Mouse (Mus musculus): ENCODE data around the gene Fabp1. TPM values are rescaled to one million over a fixed set of nuclear protein-coding genes. Genes with fewer than 3 reads are reported as not detected.

The Fabp1 gene
- 109 and 117 TPM in 2 replicates for polyA plus RNA-seq (2016; fragmentation: Nextera tagmentation; extraction: Ambion mirVana)

- Histone ChIP-seq H3K4me2 (peak within 1 kb of the TSS; percentile 12; the same call in 1 of the 2 replicates), H3K4me3 (no peak within 1 kb of the TSS), H3K4me1 (0 out of 2 replicates have a peak, but pooled peaks cover 7% of the 10 kb centered on the region), H3K36me3 (no peaks in the 10 kb centered on the region), H3K9ac (no peak within 1 kb of the TSS), H3K27ac (no peak within 1 kb of the TSS), H3K27me3 (replicated peaks) (no peaks in the 10 kb centered on the region), H3K9me3 (replicated peaks) (no peaks in the 10 kb centered on the region)
- ATAC-seq = 0 out of 2 replicates have a peak, but pooled peaks have one; percentile 36
- 63% methylated on average over 4 of the region's 4 CpGs for WGBS (ENCODE audit: insufficient replicate concordance)
Observed at GRCm38 (mm10) chr6:71199612-71200011, at the start of gene Fabp1. Gene Fabp1, plus strand, starts transcription at chr6:71199827.

- no peaks in the 10 kb centered on the region for H3K27me3 ChIP-seq (replicated peaks)
- ATAC-seq = no peak
- no peak overlapping the region for H3K9ac ChIP-seq
- no peak overlapping the region for H3K4me2 ChIP-seq
- H3K4me1 ChIP-seq = no peaks in the 10 kb centered on the region
- no peak overlapping the region for H3K27ac ChIP-seq
- whole genome bisulfite sequencing (ENCODE audit: insufficient replicate concordance) = 34% methylated on average over 10 of the region's 10 CpGs
- no peak overlapping the region for H3K4me3 ChIP-seq
- no peaks in the 10 kb centered on the region for H3K36me3 ChIP-seq
- H3K9me3 ChIP-seq (replicated peaks) = no peaks in the 10 kb centered on the region
Observed at GRCm38 (mm10) chr6:71151098-71151497, 48.5 kb upstream of the Fabp1 start.

- WGBS (ENCODE audit: insufficient replicate concordance) = 67% methylated on average over 4 of the region's 4 CpGs
- Histone ChIP-seq H3K36me3 (no peaks in the 10 kb centered on the region), H3K9ac (no peak overlapping the region), H3K27me3 (replicated peaks) (no peaks in the 10 kb centered on the region), H3K27ac (no peak overlapping the region), H3K4me3 (no peak overlapping the region), H3K4me1 (no peaks in the 10 kb centered on the region), H3K9me3 (replicated peaks) (no peaks in the 10 kb centered on the region), H3K4me2 (no peak overlapping the region)
- no peak for ATAC-seq
Observed at GRCm38 (mm10) chr6:71153486-71153885, 46.1 kb upstream of the Fabp1 start.

- Histone ChIP-seq H3K27me3 (replicated peaks) (no peaks in the 10 kb centered on the region), H3K9me3 (replicated peaks) (no peaks in the 10 kb centered on the region), H3K36me3 (no peaks in the 10 kb centered on the region), H3K4me2 (no peak overlapping the region), H3K27ac (no peak overlapping the region), H3K4me3 (no peak overlapping the region), H3K4me1 (no peaks in the 10 kb centered on the region), H3K9ac (no peak overlapping the region)
- no peak for ATAC-seq
- WGBS (ENCODE audit: insufficient replicate concordance) = 81% methylated on average over 6 of the region's 6 CpGs
Observed at GRCm38 (mm10) chr6:71154861-71155260, 44.8 kb upstream of the Fabp1 start.

- Histone ChIP-seq H3K4me2 (0 out of 2 replicates have a peak overlapping the region, but pooled peaks have one; percentile 20), H3K9me3 (replicated peaks) (no peaks in the 10 kb centered on the region), H3K4me1 (no peaks in the 10 kb centered on the region), H3K27me3 (replicated peaks) (no peaks in the 10 kb centered on the region), H3K36me3 (no peaks in the 10 kb centered on the region), H3K27ac (no peak overlapping the region), H3K9ac (no peak overlapping the region), H3K4me3 (no peak overlapping the region)
- 66% methylated on average over 5 of the region's 5 CpGs for WGBS (ENCODE audit: insufficient replicate concordance)
- no peak for ATAC-seq
Observed at GRCm38 (mm10) chr6:71156674-71157326, 42.8 kb upstream of the Fabp1 start.

- Histone ChIP-seq H3K27me3 (replicated peaks) (no peaks in the 10 kb centered on the region), H3K4me2 (no peak overlapping the region), H3K27ac (no peak overlapping the region), H3K4me3 (no peak overlapping the region), H3K4me1 (0 out of 2 replicates have a peak, but pooled peaks cover 9% of the 10 kb centered on the region), H3K36me3 (no peaks in the 10 kb centered on the region), H3K9ac (no peak overlapping the region), H3K9me3 (replicated peaks) (no peaks in the 10 kb centered on the region)
- no peak for ATAC-seq
- 55% methylated on average over 7 of the region's 7 CpGs for WGBS (ENCODE audit: insufficient replicate concordance)
Observed at GRCm38 (mm10) chr6:71161290-71161689, 38.3 kb upstream of the Fabp1 start.

GRCm38 (mm10) chr6:71162269-71162668 lies 37.4 kb upstream of the Fabp1 start:
- Histone ChIP-seq H3K36me3 (no peaks in the 10 kb centered on the region), H3K27ac (no peak overlapping the region), H3K9me3 (replicated peaks) (no peaks in the 10 kb centered on the region), H3K4me1 (0 out of 2 replicates have a peak, but pooled peaks cover 9% of the 10 kb centered on the region), H3K4me2 (no peak overlapping the region), H3K9ac (no peak overlapping the region), H3K27me3 (replicated peaks) (no peaks in the 10 kb centered on the region), H3K4me3 (no peak overlapping the region)
- no peak for ATAC-seq
- 71% methylated on average over 4 of the region's 4 CpGs for WGBS (ENCODE audit: insufficient replicate concordance)

- H3K4me3 ChIP-seq = no peak overlapping the region
- no peaks in the 10 kb centered on the region for H3K9me3 ChIP-seq (replicated peaks)
- no peak overlapping the region for H3K4me2 ChIP-seq
- 24% methylated on average over 6 of the region's 6 CpGs for WGBS (ENCODE audit: insufficient replicate concordance)
- ATAC-seq = peak; percentile 54; the same call in 1 of the 2 replicates
- H3K27me3 ChIP-seq (replicated peaks) = no peaks in the 10 kb centered on the region
- no peak overlapping the region for H3K9ac ChIP-seq
- no peaks in the 10 kb centered on the region for H3K36me3 ChIP-seq
- 0 out of 2 replicates have a peak, but pooled peaks cover 9% of the 10 kb centered on the region for H3K4me1 ChIP-seq
- no peak overlapping the region for H3K27ac ChIP-seq
Observed at GRCm38 (mm10) chr6:71164394-71164793, 35.2 kb upstream of the Fabp1 start.

- 32% methylated on average over 6 of the region's 6 CpGs for WGBS (ENCODE audit: insufficient replicate concordance)
- no peaks in the 10 kb centered on the region for H3K9me3 ChIP-seq (replicated peaks)
- H3K27me3 ChIP-seq (replicated peaks) = no peaks in the 10 kb centered on the region
- no peak overlapping the region for H3K4me2 ChIP-seq
- no peaks in the 10 kb centered on the region for H3K36me3 ChIP-seq
- H3K4me3 ChIP-seq = no peak overlapping the region
- H3K9ac ChIP-seq = no peak overlapping the region
- 0 out of 2 replicates have a peak, but pooled peaks cover 9% of the 10 kb centered on the region for H3K4me1 ChIP-seq
- ATAC-seq = 0 out of 2 replicates have a peak, but pooled peaks have one; percentile 15
- no peak overlapping the region for H3K27ac ChIP-seq
Observed at GRCm38 (mm10) chr6:71166551-71167169, 33.0 kb upstream of the Fabp1 start.

GRCm38 (mm10) chr6:71172812-71173580 lies 26.6 kb upstream of the Fabp1 start:
- no peaks in the 10 kb centered on the region for H3K9me3 ChIP-seq (replicated peaks)
- ATAC-seq = no peak
- no peaks in the 10 kb centered on the region for H3K27me3 ChIP-seq (replicated peaks)
- H3K36me3 ChIP-seq = no peaks in the 10 kb centered on the region
- no peak overlapping the region for H3K27ac ChIP-seq
- 74% methylated on average over 10 of the region's 10 CpGs for WGBS (ENCODE audit: insufficient replicate concordance)
- H3K4me1 ChIP-seq = no peaks in the 10 kb centered on the region
- no peak overlapping the region for H3K9ac ChIP-seq
- H3K4me2 ChIP-seq = no peak overlapping the region
- H3K4me3 ChIP-seq = no peak overlapping the region

- no peak for ATAC-seq
- H3K4me1 ChIP-seq = no peaks in the 10 kb centered on the region
- H3K4me3 ChIP-seq = no peak overlapping the region
- no peaks in the 10 kb centered on the region for H3K27me3 ChIP-seq (replicated peaks)
- H3K27ac ChIP-seq = no peak overlapping the region
- H3K9ac ChIP-seq = no peak overlapping the region
- WGBS (ENCODE audit: insufficient replicate concordance) = 67% methylated on average over 1 of the region's 1 CpGs
- H3K9me3 ChIP-seq (replicated peaks) = no peaks in the 10 kb centered on the region
- H3K4me2 ChIP-seq = no peak overlapping the region
- no peaks in the 10 kb centered on the region for H3K36me3 ChIP-seq
Observed at GRCm38 (mm10) chr6:71180596-71180995, 19.0 kb upstream of the Fabp1 start.

Data from liver, embryonic 12.5 days (tissue).